Mouse (Mus musculus): ENCODE measurements around the gene Pafah1b3.

DNA sequence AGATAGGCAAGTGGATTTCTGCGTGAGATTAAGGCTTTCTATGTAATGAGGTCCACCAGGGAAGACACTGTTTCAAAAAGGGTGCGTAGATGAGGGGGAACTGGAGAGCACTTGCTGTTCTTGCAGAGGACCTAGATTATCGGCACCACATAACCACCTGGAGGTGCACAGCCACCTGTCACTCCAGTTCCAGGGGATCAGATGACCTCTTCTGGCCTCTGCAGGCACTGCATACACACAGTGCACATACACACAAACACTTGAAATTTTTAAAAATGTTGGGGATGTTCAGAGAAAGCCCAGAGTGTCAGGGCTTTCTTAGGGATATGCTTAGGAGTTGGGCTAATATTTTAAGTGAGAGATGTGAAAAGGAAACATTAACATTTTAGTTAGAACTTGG lies 7.9 kb downstream of the Pafah1b3 start:
- no peak for TF ChIP-seq CTCF (IDR thresholded peaks at IDR 0.05; ENCODE audit: control insufficient read depth, insufficient read depth, insufficient replicate concordance, low read depth, low read length)
- TF ChIP-seq POLR2A (IDR thresholded peaks at IDR 0.05; ENCODE audit: control insufficient read depth, low read depth, low read length), result no peak

All from testis, adult 2 months (tissue).